Mouse (Mus musculus): ENCODE measurements around the gene Igflr1. TPM values are rescaled to one million over a fixed set of nuclear protein-coding genes. Genes with fewer than 3 reads are reported as not detected.

Gene Igflr1
- polyA plus RNA-seq, 2 experiments from 2014 or later, result 210 to 244 TPM

DNA sequence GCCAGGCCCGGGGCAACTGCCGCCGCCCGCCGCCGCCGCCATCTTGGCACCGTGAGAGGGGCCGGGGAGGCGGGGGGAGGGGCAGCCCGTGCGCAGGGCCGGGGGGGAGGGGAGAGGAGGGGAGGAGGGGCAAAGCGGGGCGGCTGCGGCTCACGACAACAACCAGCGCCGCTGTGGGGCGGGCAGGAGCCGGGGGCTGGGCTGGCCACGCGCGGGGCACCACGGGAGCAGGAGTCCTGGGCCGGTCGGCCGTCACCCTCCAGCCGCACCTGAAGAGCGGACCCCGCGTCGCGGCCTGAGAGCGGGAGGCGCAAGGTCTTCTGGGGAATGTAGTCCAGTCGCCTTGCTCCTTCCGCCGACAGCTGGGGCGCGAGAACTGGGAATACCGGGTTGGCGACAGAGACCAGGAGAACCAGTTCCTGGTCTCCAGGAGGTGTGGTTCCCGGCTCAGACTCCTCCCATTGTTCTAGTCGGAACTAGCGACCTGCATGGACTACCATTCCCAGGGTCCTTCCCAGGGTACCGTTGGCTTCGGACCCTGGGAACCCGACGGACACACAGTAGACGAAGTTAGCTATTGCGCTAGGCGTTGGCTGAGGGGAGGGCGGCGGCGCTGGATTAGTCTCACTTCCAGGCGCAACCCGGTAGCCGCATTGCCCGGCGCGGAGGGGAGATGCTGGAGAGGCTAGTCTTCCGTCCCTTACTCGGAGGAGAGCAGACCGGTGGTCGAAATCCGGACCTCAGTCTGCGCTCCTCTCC is 23.6 kb downstream of the Igflr1 start, which contains the start of gene Kmt2b:
Gene Kmt2b (minus strand): TSS at position 51 of the 759 bp plus-strand sequence.
- peak; percentile 79 for ATAC-seq

GRCm38 (mm10) chr7:30589435-30590301 is 24.4 kb downstream of the Igflr1 start:
- ATAC-seq, result peak; percentile 21

DNA sequence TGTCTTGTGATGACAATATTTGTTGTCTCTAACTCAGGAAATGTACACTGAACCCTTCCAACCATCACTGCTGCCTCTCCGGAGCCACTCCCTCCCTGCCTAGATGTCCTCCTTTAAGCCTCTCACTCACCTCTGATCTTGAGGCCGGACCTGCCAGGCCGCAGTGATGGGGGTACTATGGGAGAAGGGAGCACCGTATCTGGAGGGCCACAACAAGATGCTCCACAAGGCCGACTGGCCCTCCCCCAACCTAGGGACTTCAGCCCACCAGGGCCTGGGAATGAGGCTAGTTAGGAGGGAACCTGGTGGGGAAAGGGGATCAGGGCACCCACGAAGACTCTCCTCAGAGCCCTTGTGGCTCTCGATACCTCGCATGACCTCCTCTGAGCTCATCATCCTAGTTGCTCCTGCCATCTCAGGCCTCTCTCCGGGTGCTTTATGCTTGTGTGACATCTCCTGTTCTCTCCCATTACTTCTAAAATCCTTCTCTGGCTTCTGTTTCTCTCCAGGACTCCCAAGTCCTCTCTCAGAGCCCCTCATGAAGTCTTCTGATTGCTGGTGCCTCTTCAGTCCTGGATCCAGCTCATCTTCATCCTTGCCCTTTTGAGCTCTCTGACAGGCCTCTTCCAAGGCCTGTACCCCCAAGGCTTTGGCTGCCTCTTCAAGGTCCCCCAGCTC is 25.8 kb downstream of the Igflr1 start:
- ATAC-seq, result no peak

- ATAC-seq, result no peak
Measured at GRCm38 (mm10) chr7:30591605-30591951, 26.4 kb downstream of the Igflr1 start.

GRCm38 (mm10) chr7:30592772-30593423 is 27.7 kb downstream of the Igflr1 start:
- no peak for ATAC-seq

- ATAC-seq, result peak; percentile 48
Measured at GRCm38 (mm10) chr7:30593579-30594509, 28.6 kb downstream of the Igflr1 start.

GRCm38 (mm10) chr7:30594510-30595024 is 29.3 kb downstream of the Igflr1 start:
- ATAC-seq, result peak; percentile 37

GRCm38 (mm10) chr7:30596093-30596492 is 30.9 kb downstream of the Igflr1 start:
- no peak for ATAC-seq

DNA sequence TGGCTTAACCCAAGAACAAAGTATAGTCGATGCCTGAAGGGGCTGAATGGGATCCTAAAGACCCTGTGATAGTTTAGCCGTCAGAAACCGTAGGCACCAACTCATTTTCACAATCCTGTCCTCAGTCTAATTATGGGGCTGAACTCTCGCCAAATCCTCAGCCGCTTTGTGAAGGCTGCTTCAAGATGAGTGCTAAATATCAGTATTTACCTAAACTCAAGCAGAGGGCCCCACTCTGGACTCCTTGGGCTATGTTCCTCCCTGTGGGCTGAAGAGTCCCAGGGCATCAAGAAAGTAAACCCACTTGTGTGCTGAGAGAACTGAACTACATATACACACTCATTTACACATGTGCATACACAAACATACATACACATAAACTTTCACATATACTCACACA is 31.6 kb downstream of the Igflr1 start:
- no peak for ATAC-seq

- no peak for ATAC-seq
Measured at GRCm38 (mm10) chr7:30598786-30599185, 33.6 kb downstream of the Igflr1 start, which contains the start of gene Zbtb32. Gene Zbtb32, minus strand, starts transcription at chr7:30598909.

GRCm38 (mm10) chr7:30599933-30600353 is 34.7 kb downstream of the Igflr1 start:
- ATAC-seq, result peak; percentile 97

- ATAC-seq, result no peak
Measured at GRCm38 (mm10) chr7:30600651-30601050, 35.4 kb downstream of the Igflr1 start.

DNA sequence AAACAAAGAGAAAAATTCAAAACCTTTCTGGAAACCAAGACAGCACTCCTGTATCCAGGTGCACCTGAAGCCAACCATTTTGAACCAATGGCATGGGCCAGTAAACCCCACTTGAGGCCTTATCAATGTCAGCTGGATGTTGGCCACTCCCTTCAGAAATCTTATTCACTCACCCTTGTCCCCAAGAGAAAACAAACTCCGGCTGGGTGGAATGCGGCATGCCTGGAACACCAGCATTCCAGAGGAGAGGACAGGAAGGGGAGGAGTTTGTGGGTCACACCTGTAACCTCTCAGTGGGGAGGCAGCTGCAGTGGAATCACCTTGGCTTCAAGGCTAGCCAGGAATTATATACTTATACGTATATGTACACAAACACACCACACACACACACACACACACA is 37.4 kb downstream of the Igflr1 start:
- ATAC-seq, result no peak

- no peak for ATAC-seq
Measured at GRCm38 (mm10) chr7:30604424-30604823, 39.2 kb downstream of the Igflr1 start.

DNA sequence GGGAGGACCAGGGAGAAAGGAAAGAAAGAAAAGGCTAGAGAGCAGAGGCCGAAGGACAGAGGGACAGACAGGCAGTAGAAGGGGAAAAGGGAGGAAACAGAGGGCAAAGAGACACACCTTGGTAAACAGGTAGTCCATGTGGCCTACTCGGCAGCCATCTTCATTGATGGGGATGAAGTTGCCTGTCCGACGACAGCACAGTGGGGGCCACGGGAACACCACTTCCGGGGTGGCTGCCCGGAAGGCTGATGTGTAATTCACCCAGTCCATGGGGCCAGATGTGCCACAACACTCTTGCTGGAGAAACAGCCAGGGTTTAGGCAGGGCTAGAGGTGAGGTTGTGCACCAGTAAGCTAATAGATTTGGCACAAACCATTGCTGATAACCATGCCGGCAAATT is 39.7 kb downstream of the Igflr1 start:
- no peak for ATAC-seq

DNA sequence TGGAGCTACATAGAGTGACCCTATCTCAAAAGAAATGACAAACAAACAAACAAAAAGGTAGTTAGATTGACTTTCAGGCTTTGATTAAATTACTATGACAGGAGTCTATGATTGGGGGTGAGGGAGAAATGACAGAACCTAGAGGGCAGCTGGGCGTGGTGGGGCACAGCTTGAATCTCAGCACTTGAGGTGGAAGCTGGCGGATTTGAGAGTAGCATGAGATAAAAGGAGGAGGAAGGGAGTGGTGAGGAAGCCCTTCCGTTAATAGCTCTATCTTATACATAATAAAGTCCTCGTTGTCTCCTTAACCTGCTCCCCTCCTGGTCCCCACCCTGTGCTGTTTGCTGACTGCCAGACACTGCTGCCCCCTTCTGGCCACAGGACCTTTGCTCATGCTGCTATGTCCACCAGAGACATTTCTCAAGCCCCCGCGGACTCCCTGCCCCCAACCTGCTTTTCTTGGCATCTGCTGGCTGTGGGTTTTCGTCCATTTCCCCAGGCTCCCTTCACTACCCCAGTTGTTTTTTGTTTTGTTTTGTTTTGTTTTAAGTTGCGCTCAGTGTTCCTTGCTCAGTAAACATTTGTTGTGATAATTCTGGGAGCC is 42.6 kb downstream of the Igflr1 start:
- peak; percentile 91 for ATAC-seq

DNA sequence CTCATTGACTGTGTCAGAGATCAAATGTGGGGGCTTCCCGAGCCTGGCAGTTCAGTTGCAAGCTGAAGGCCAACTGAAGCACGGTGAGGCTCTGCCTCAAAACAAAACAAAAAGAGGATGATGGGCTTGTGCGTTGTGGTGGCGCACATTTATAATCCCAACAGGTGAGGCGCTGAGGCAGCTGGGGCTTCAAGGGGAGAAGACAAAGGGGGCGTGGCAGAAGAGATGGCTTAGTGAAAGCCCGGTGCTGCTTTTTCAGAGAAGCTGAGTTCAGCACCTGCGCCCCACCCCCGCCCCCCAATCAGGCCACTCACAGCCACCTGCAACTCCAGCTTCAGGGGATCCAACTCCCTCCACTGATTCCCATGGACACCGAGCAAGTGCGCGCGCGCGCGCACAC is 43.2 kb downstream of the Igflr1 start:
- ATAC-seq, result no peak

GRCm38 (mm10) chr7:30610043-30610442 is 44.8 kb downstream of the Igflr1 start:
- ATAC-seq, result no peak

DNA sequence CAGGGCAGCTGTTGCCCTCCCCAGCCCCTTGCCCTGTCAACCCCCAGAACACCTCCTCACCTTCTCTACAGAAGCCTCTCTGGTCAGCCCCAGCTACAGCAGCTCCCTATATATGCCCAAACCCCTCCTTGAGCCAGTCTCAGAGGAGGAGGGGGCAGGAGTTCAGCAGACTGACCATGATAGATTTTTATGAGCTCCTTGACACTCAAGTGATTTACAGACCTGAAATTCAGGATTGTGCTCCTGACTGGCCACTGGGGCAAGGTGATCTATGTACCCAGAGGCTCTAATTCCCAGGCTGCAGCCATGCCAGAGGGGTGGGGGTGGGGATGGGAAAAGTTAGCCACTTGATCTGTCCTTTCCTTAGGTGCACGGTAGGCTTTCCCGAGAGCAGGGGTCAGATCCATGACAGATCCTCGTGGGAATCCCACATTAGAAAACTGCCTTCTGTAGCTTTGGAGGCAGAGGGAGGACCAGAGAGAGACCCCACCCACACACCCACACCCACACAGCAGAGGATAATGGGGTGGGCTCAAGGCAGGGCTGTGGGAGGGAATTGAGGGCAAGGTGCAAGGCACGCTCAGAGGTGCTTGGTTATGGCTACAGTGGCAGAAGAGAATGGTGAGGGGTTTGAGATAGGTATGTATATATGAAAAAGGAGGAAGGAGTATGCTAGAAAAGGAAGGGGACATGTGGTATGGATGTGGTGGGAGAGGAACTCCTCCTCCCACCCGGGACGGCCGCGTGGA is 47.6 kb downstream of the Igflr1 start, which contains the start of gene Upk1a:
Gene Upk1a (minus strand): TSS at position 194 of the 749 bp plus-strand sequence.
- no peak for ATAC-seq

Data from CD4-positive, CD25-positive, alpha-beta regulatory T cell, adult 4 months (primary cell).